Mouse (Mus musculus) C2C12 (cell line): ENCODE results near the gene Fbxo31. TPM values are rescaled to one million over a fixed set of nuclear protein-coding genes. Genes with fewer than 3 reads are reported as not detected.

ENCODE experiments used
- H3K27me3 ChIP-seq: one replicate; pipeline ENCODE4 v1.6.1; 2011; ENCODE audit not compliant: control insufficient read depth, insufficient read depth, insufficient read length
- H3K36me3 ChIP-seq: one replicate; pipeline ENCODE4 v1.6.1; 2011; ENCODE audit not compliant: control insufficient read depth, insufficient read depth
- H3K4me3 ChIP-seq: one replicate; pipeline ENCODE4 v1.5.1; 2011; ENCODE audit warnings: mild to moderate bottlenecking, control low read depth; ENCODE audit not compliant: poor library complexity, insufficient read depth, severe bottlenecking
- H3K79me2 ChIP-seq: one replicate; pipeline ENCODE4 v1.6.1; 2011; ENCODE audit not compliant: control insufficient read depth, insufficient read depth
- H3K79me3 ChIP-seq: one replicate; pipeline ENCODE4 v1.6.1; 2011; ENCODE audit warnings: low read depth, control low read depth
- H3ac ChIP-seq: one replicate; pipeline ENCODE3; 2011; ENCODE audit warnings: low read depth; ENCODE audit not compliant: control insufficient read depth, insufficient read length
- CEBPB ChIP-seq: IDR thresholded peaks from one replicate; pipeline ENCODE4 v1.6.1; 2011; ENCODE audit warnings: low read depth, mild to moderate bottlenecking, control low read depth, moderate library complexity
- CTCF ChIP-seq: IDR thresholded peaks from one replicate; pipeline ENCODE4 v1.5.1; 2011; ENCODE audit not compliant: control insufficient read depth, insufficient read depth, insufficient read length
- FOSL1 ChIP-seq: IDR thresholded peaks from one replicate; pipeline ENCODE4 v1.8.0; 2011; ENCODE audit warnings: mild to moderate bottlenecking, low read length; ENCODE audit not compliant: poor library complexity, insufficient read depth, severe bottlenecking
- MAX ChIP-seq: IDR thresholded peaks from one replicate; pipeline ENCODE4 v1.6.1; 2011; ENCODE audit warnings: mild to moderate bottlenecking, control low read depth
- MYOD1 ChIP-seq: IDR thresholded peaks from one replicate; pipeline ENCODE4 v1.6.1; 2011; ENCODE audit warnings: low read depth; ENCODE audit not compliant: control insufficient read depth, insufficient read length
- MYOG ChIP-seq: IDR thresholded peaks from one replicate; pipeline ENCODE4 v1.6.1; 2011; ENCODE audit not compliant: control insufficient read depth, insufficient read length; ENCODE audit errors: extremely low read depth
- USF1 ChIP-seq: IDR thresholded peaks from one replicate; pipeline ENCODE4 v1.6.1; 2011; ENCODE audit warnings: low read depth, mild to moderate bottlenecking, control low read depth, moderate library complexity
- polyA plus RNA-seq: library from polyadenylated mRNA; unstranded; fragments of >200 nt; fragmentation: generic; extraction: Trizol; gene quantifications from one replicate; pipeline ENCODE4 v1.2.1, GENCODE M21; 2012; ENCODE audit warnings: missing spikeins

The Fbxo31 gene
- polyA plus RNA-seq, 1 experiment: 9.4 TPM

DNA sequence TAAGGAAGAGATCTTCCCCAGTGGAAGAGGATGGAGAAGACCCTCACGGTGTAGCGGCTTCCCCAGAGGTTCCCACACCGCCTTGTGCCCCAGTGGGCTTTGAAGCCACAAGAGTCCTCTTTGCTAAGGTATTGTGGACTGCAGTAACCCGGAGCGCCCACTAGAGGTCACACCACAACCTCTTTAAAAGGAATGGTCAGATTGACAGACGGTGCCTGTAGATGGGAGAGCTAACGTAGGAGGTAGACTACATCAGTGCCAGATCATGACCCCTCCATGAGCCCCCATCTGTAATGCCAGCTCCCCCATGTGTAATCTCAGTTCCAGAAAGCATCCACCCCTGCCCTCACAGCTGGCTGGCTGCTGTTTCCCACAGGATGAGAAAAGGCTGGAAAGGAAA, 31.5 kb downstream of the Fbxo31 start:
- Histone ChIP-seq H3K36me3 (no peaks in the 10 kb centered on the region), H3K4me3 (no peak overlapping the region), H3K27me3 (peaks cover 31% of the 10 kb centered on the region), H3ac (no peak overlapping the region), H3K79me3 (no peaks in the 10 kb centered on the region), H3K79me2 (no peaks in the 10 kb centered on the region)
- TF ChIP-seq CTCF (peak; percentile 44), MYOD1 (no peak), MYOG (no peak), USF1 (no peak)

- Histone ChIP-seq H3K36me3 (no peaks in the 10 kb centered on the region), H3ac (no peak overlapping the region), H3K27me3 (peaks cover 31% of the 10 kb centered on the region), H3K79me3 (no peaks in the 10 kb centered on the region), H3K79me2 (no peaks in the 10 kb centered on the region), H3K4me3 (no peak overlapping the region)
- TF ChIP-seq FOSL1 (no peak), MYOG (no peak), USF1 (no peak), CTCF (no peak), CEBPB (no peak), MYOD1 (no peak), MAX (no peak)
Observed at GRCm38 (mm10) chr8:121544936-121545335, 33.7 kb downstream of the Fbxo31 start.

DNA sequence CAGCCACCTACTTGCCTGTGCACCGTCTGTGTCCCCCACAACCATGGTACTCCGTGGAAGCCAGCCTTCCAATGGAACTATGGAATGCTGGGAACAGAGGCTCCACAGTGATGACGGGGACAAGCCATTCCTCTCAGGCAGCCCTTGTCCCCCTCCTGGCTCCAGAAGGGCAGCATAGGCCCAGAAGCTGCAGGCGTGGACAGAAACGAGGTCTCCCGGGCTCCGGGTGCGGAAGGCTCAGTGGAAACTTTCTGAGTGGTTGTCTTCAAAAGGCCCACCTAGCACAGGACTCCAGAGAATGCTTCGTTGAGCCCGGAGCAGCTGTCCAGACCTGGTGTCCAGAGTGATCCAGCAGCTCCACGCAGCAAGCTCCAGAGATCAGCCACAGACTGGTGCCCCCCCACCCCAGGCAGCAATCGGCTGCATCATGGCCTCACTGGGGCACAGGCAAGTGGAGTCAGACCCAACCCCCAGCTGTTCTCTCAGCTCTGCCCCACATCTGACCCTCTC, 34.3 kb downstream of the Fbxo31 start, which contains the start of gene 1700018B08Rik:
1700018B08Rik (minus strand) TSS at position 45 of the 510 bp plus-strand sequence.
- H3K79me3 ChIP-seq: no peaks in the 10 kb centered on the region
- peaks cover 31% of the 10 kb centered on the region for H3K27me3 ChIP-seq
- H3ac ChIP-seq: no peak within 1 kb of the TSS
- H3K4me3 ChIP-seq: no peak within 1 kb of the TSS
- no peaks in the 10 kb centered on the region for H3K79me2 ChIP-seq
- no peaks in the 10 kb centered on the region for H3K36me3 ChIP-seq
- TF ChIP-seq MYOG: no peak

DNA sequence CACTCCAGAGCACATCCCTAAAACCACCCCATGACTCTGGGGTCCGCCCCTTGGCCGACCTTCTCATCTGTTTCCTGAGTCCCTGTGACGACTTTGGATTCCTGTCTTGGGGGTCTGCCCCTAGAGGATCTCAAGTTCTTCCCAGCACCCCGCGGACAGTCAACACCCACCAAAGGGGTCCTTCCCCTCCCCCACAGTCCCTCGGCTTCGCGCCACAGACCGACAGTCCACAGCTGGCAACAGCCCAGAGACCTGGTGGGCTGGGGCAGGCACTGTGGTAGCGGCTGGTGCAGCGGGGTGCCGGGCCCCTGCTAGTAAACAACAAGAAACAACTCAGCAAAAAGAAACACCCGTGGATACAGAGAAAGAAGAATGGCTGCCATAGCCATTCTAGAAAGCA, 35.7 kb downstream of the Fbxo31 start:
- Histone ChIP-seq H3K79me3 (no peaks in the 10 kb centered on the region), H3K27me3 (peaks cover 31% of the 10 kb centered on the region), H3ac (no peak overlapping the region), H3K36me3 (no peaks in the 10 kb centered on the region), H3K4me3 (no peak overlapping the region), H3K79me2 (no peaks in the 10 kb centered on the region)
- TF ChIP-seq FOSL1 (no peak), MAX (no peak), CEBPB (no peak), MYOG (no peak), CTCF (no peak), USF1 (no peak)

DNA sequence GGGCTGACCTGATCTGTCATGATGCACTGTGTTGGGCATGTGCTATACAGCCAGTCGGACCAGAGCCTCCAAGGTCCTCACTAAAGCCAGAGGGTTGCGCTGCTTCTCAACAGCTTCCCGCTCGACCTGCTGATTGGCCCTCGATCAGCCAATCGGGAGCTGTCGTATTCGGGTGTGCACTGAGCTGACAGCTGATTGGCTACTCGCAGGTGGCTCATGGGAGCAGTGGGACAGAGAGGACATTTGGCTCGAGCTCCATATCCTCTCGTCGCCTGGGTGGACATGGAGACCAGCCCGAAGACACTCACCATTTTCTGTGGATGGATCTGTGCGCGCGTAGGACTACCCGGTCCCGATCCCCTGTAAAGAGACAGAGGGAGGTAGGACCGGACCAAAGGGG, 36.7 kb downstream of the Fbxo31 start:
- Histone ChIP-seq H3K27me3 (peaks cover 31% of the 10 kb centered on the region), H3K4me3 (no peak overlapping the region), H3K79me2 (no peaks in the 10 kb centered on the region), H3ac (no peak overlapping the region), H3K36me3 (no peaks in the 10 kb centered on the region), H3K79me3 (no peaks in the 10 kb centered on the region)
- TF ChIP-seq MYOD1 (no peak), USF1 (no peak), CTCF (no peak), FOSL1 (no peak), MAX (no peak), CEBPB (no peak), MYOG (no peak)

- Histone ChIP-seq H3K4me3 (no peak overlapping the region), H3K36me3 (no peaks in the 10 kb centered on the region), H3K79me2 (no peaks in the 10 kb centered on the region), H3ac (no peak overlapping the region), H3K79me3 (no peaks in the 10 kb centered on the region), H3K27me3 (peaks cover 29% of the 10 kb centered on the region)
- TF ChIP-seq MYOD1: no peak
- no peak for TF ChIP-seq MAX
- TF ChIP-seq CTCF: no peak
- TF ChIP-seq MYOG: no peak
- TF ChIP-seq FOSL1: no peak
- TF ChIP-seq USF1: no peak
- no peak for TF ChIP-seq CEBPB
Observed at GRCm38 (mm10) chr8:121532381-121532780, 46.2 kb downstream of the Fbxo31 start.
